Mouse (Mus musculus) forebrain, embryonic 11.5 days (tissue): ENCODE measurements around the gene Plb1. TPM values are rescaled to one million over a fixed set of nuclear protein-coding genes. Genes with fewer than 3 reads are reported as not detected.

Source experiments
- ATAC-seq: fragments of 200-750 bp; cut with Nextera tagmentation; replicated peaks from 2 replicates; pipeline ENCODE4 v1.8.0; 2017; ENCODE audit warnings: moderate TSS enrichment; ENCODE audit not compliant: low FRiP score
- DNase-seq: peaks from one replicate; pipeline ENCODE4 v3.0.0-alpha.2; 2017; ENCODE audit warnings: low spot score
- H3K27ac ChIP-seq: fragments of 300-500 bp; sonication (generic); 2 replicates; pipeline ENCODE4 v1.5.1; 2014; ENCODE audit warnings: low read depth, low read length
- H3K27me3 ChIP-seq: fragments of 300-500 bp; sonication (generic); 2 replicates; pipeline ENCODE4 v1.6.1; 2014; ENCODE audit warnings: mild to moderate bottlenecking, low read length, mixed read lengths; ENCODE audit not compliant: control insufficient read depth, insufficient read depth
- H3K36me3 ChIP-seq: fragments of 300-500 bp; sonication (generic); 2 replicates; pipeline ENCODE4 v1.6.1; 2014; ENCODE audit warnings: mild to moderate bottlenecking, low read length, moderate library complexity, mixed read lengths; ENCODE audit not compliant: control insufficient read depth, insufficient read depth
- H3K4me1 ChIP-seq: fragments of 300-500 bp; sonication (generic); replicated peaks from 2 replicates; pipeline ENCODE4 v1.6.1; 2014; ENCODE audit warnings: low read length, mixed read lengths; ENCODE audit not compliant: control insufficient read depth, insufficient read depth
- H3K4me2 ChIP-seq: fragments of 300-500 bp; sonication (generic); 2 replicates; pipeline ENCODE4 v1.6.1; 2014; ENCODE audit warnings: low read depth, mild to moderate bottlenecking, low read length, moderate library complexity, mixed read lengths; ENCODE audit not compliant: severe bottlenecking
- H3K4me3 ChIP-seq: fragments of 300-500 bp; sonication (generic); 2 replicates; pipeline ENCODE4 v1.5.1; 2014; ENCODE audit warnings: low read depth, low read length
- H3K9ac ChIP-seq: fragments of 300-500 bp; sonication (generic); 2 replicates; pipeline ENCODE4 v1.6.1; 2014; ENCODE audit warnings: low read length
- H3K9me3 ChIP-seq: fragments of 300-500 bp; sonication (generic); 2 replicates; pipeline ENCODE4 v1.6.1; 2016; ENCODE audit warnings: low read length, mixed read lengths; ENCODE audit not compliant: control insufficient read depth
- WGBS: fragments of 180-500 bp; shearing (Covaris S2); extraction: QIAGEN DNeasy Blood & Tissue Kit; methylation state at CpG from one replicate; pipeline ENCODE4 v1.1.7; 2014; 5-methylcytosine and 5-hydroxymethylcytosine counted together
- polyA plus RNA-seq: library from polyadenylated mRNA; unstranded; fragments of >200 nt; fragmentation: Nextera tagmentation; extraction: Ambion mirVana; gene quantifications from 2 replicates; pipeline ENCODE4 v1.2.1, GENCODE M21; 2014

Gene Plb1
- polyA plus RNA-seq, 1 experiment from 2014 or later: 0.24 TPM

DNA sequence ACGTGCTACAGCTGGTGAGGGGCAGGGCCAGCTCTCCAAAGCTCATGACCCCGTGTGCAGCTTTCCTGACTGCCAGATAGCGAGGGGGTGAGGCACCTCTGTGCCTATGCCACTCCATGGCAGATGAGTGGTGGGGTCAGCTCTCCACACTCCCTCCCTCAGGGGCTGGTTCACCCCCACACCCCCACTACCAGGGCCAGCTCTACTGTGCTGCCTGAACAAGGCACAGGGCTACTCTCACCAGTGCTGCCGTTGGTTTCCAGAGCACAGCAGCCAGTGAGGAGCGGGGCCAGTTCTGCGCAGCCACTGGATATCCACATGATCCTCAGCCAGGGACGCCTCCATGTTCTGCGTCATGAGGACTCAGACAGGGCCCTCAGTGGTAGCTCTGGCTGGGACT is 15.0 kb upstream of the Plb1 start:
- Histone ChIP-seq H3K4me1 (no peaks in the 10 kb centered on the region), H3K4me2 (no peak overlapping the region), H3K4me3 (no peak overlapping the region), H3K27ac (no peak overlapping the region), H3K9ac (no peak overlapping the region), H3K27me3 (no peaks in the 10 kb centered on the region), H3K36me3 (no peaks in the 10 kb centered on the region), H3K9me3 (no peaks in the 10 kb centered on the region)
- WGBS: 81% methylated on average over 8 of the region's 8 CpGs
- no peak for ATAC-seq
- no peak for DNase-seq

DNA sequence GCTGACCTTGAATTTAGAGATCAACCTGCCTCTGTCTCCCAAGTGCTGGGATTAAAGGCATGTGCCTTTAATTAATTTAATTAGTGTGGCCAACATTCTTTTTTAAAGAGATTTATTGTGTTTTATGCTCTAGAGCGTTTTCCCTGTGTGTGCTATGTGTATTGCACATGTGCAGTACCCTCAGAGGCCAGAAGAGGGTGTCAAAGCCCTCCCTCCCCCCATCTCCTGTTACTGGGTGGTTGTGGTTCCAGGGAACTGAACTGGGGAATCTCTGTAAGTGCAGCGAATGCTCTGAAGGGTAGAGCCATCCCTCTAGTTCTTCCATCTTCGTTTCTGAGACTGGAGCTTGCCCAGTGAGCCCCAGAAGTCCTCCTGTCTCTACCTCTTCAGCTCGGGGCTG is 2.1 kb upstream of the Plb1 start:
- WGBS: 30% methylated on average over 4 of the region's 4 CpGs

DNA sequence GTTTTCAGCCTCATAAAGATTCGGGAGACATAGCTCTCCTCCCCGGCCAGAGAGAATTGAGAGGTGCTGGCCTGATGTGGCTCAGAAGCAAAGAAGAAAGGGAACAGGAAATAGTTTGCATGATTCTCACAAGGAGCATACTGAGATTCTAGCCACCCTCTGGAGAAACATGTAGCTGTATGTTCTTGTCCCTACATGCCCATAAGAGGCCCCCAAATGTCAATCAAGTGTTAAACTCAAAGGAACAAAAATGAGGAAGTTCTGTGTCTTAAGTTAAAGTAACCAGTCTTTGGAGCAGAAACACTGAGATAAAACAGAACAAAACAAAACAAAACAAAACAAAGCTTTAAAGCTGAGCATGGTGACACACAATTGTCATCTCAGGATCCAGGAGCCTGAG is 6.8 kb downstream of the Plb1 start:
- H3K36me3 ChIP-seq: no peaks in the 10 kb centered on the region

More for the DNA sequence above, 2.1 kb upstream of the Plb1 start:
- Histone ChIP-seq H3K4me2 (no peak overlapping the region), H3K9ac (no peak overlapping the region), H3K4me3 (no peak overlapping the region), H3K4me1 (no peaks in the 10 kb centered on the region), H3K27me3 (no peaks in the 10 kb centered on the region), H3K9me3 (no peaks in the 10 kb centered on the region), H3K36me3 (no peaks in the 10 kb centered on the region), H3K27ac (no peak overlapping the region)
- ATAC-seq (no peak), DNase-seq (peak; percentile 67)

DNA sequence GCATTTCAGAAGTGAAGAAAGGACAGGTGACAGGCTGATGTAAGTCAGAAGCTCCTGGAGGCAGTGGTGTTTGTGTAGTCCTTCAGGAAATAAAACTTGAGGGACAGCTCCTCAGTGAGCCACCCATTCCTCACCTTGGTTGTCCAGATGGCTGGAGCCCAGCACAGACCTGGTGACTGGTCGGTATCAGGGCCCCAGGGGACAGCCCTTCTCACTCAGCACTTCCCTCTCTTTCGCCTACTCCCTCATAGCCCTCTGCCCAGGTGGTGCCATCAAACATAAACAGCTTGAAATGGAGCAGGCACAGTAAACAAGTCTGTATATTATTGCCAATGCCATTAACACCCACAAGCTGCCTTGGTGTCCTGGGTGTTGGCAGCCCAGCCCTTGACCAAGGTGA is 8.2 kb downstream of the Plb1 start:
- Histone ChIP-seq H3K4me2 (no peak overlapping the region), H3K4me3 (no peak overlapping the region), H3K9me3 (no peaks in the 10 kb centered on the region), H3K9ac (no peak overlapping the region), H3K27me3 (no peaks in the 10 kb centered on the region), H3K36me3 (no peaks in the 10 kb centered on the region), H3K4me1 (no peaks in the 10 kb centered on the region), H3K27ac (no peak overlapping the region)
- ATAC-seq: no peak
- no peak for DNase-seq
- WGBS: 69% methylated on average over 2 of the region's 2 CpGs

More for the DNA sequence above, 6.8 kb downstream of the Plb1 start:
- WGBS: 81% methylated on average over 2 of the region's 2 CpGs
- no peak for DNase-seq
- Histone ChIP-seq H3K4me2 (no peak overlapping the region), H3K4me3 (no peak overlapping the region), H3K4me1 (no peaks in the 10 kb centered on the region), H3K9ac (no peak overlapping the region), H3K27ac (no peak overlapping the region), H3K9me3 (no peaks in the 10 kb centered on the region), H3K27me3 (no peaks in the 10 kb centered on the region)
- ATAC-seq: no peak

GRCm38 (mm10) chr5:32243286-32243885 is 10.9 kb downstream of the Plb1 start:
- Histone ChIP-seq H3K9ac (no peak overlapping the region), H3K9me3 (no peaks in the 10 kb centered on the region), H3K4me3 (no peak overlapping the region), H3K4me1 (no peaks in the 10 kb centered on the region), H3K27ac (no peak overlapping the region), H3K27me3 (no peaks in the 10 kb centered on the region), H3K4me2 (no peak overlapping the region), H3K36me3 (no peaks in the 10 kb centered on the region)
- DNase-seq (no peak), ATAC-seq (no peak)
- 67% methylated on average over 7 of the region's 7 CpGs for WGBS

- no peak overlapping the region for H3K9ac ChIP-seq
- H3K9me3 ChIP-seq: no peaks in the 10 kb centered on the region
- WGBS: 93% methylated on average over 3 of the region's 3 CpGs
Measured at GRCm38 (mm10) chr5:32245385-32245784, 12.9 kb downstream of the Plb1 start.

DNA sequence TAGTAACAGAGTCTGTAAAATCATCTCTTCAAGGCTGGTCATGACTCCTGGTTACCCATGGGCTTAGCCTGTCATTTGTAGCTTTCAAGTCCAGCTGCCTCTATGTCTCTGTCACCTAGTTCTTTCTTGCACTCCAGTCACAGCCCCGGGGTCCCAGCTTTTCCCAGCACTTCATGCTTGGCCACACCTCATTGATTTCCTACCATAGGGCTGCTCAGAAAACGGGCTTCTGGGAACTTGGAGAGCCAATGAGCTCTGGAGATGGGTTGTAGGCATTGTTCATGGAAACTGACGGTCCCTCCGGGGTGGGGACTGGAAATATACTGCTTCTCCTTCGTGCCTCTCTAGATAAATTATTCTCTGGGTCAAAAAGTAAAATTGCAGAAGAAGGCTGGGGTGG is 28.2 kb downstream of the Plb1 start:
- no peaks in the 10 kb centered on the region for H3K27me3 ChIP-seq
- no peaks in the 10 kb centered on the region for H3K9me3 ChIP-seq

More at GRCm38 (mm10) chr5:32245385-32245784, 12.9 kb downstream of the Plb1 start:
- Histone ChIP-seq H3K4me3 (no peak overlapping the region), H3K36me3 (no peaks in the 10 kb centered on the region), H3K27me3 (no peaks in the 10 kb centered on the region), H3K4me1 (no peaks in the 10 kb centered on the region), H3K4me2 (no peak overlapping the region), H3K27ac (no peak overlapping the region)
- ATAC-seq (no peak), DNase-seq (no peak)

GRCm38 (mm10) chr5:32261251-32261650 is 28.7 kb downstream of the Plb1 start:
- Histone ChIP-seq H3K27ac (no peak overlapping the region), H3K36me3 (no peaks in the 10 kb centered on the region), H3K4me2 (no peak overlapping the region), H3K9ac (no peak overlapping the region), H3K27me3 (no peaks in the 10 kb centered on the region), H3K9me3 (no peaks in the 10 kb centered on the region), H3K4me3 (no peak overlapping the region), H3K4me1 (no peaks in the 10 kb centered on the region)
- WGBS: 90% methylated on average over 3 of the region's 3 CpGs
- no peak for ATAC-seq
- DNase-seq: no peak

More for the DNA sequence above, 28.2 kb downstream of the Plb1 start:
- ATAC-seq (no peak), DNase-seq (no peak)
- Histone ChIP-seq H3K4me2 (no peak overlapping the region), H3K4me1 (no peaks in the 10 kb centered on the region), H3K4me3 (no peak overlapping the region), H3K27ac (no peak overlapping the region), H3K9ac (no peak overlapping the region), H3K36me3 (no peaks in the 10 kb centered on the region)
- WGBS: 50% methylated on average over 5 of the region's 5 CpGs

DNA sequence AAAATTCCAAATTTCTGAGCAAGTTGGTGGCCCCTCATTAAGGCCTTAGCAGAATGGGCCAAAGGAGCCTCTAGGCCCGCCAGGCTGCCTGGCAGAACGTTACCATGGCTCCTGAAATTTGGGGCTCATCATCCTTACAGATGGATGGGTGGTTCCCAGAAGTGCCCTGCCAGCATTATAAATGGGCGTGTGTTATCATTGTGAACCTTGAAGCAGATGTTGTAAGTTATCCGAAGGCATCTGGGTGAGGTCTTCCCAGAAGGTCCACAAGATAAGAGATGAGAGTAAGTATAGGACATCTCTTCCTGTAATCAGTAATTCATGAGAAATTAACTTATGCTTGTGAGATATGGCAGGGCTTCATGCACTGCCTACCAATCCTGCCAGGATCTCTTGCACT is 30.0 kb downstream of the Plb1 start:
- H3K27me3 ChIP-seq: no peaks in the 10 kb centered on the region
- 89% methylated on average over 4 of the region's 4 CpGs for WGBS
- H3K4me1 ChIP-seq: no peaks in the 10 kb centered on the region
- no peak overlapping the region for H3K4me2 ChIP-seq
- ATAC-seq (no peak), DNase-seq (no peak)
- H3K9ac ChIP-seq: no peak overlapping the region
- H3K9me3 ChIP-seq: no peaks in the 10 kb centered on the region
- no peaks in the 10 kb centered on the region for H3K36me3 ChIP-seq
- no peak overlapping the region for H3K27ac ChIP-seq
- H3K4me3 ChIP-seq: no peak overlapping the region
